Mouse (Mus musculus): Measurements from ENCODE around the gene Aph1a. TPM values are rescaled to one million over a fixed set of nuclear protein-coding genes. Genes with fewer than 3 reads are reported as not detected.
"Not testable (repeated sequence)": the region's sequence is repeated elsewhere in the genome, so short reads cannot be mapped to it uniquely, and the experiment has no call there.

The Aph1a gene
- polyA plus RNA-seq (2015; fragmentation: Nextera tagmentation; extraction: Ambion mirVana) = 37.9 and 47.4 TPM in 2 replicates

DNA sequence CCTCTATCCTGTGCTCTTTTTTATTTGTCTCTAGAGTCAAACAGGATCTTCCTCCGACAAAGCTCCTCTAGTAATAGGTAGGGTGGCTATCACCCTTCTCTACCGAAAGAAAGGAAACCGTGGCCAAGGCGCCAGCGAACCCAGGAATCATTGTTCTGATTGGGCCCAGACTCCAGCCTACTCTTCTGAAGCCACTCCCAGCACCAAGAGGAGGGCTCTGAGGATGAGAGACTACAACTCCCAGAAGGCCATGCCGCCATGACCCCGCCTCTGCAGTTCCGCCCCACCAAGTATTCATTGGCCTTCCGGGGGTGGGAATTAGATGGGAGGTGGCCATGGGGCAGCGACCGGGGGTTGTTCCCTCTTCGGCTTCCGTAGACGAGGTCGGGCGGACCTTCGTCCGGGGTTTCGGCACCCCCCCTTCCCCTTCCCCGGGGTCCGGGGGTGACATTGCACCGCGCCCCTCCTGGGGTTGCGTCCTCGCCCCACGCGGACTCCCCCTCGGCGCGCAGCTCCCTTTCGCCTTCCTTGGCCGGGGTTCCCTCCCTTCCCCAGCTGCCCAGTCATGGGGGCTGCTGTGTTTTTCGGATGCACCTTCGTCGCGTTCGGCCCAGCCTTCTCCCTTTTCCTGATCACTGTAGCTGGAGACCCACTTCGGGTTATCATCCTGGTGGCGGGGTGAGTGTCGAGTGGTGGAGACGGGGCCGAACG lies at the start of gene Aph1a:
Aph1a (plus strand) TSS at position 364 of the 711 bp plus-strand sequence.
- not testable (repeated sequence) for H3K36me3 ChIP-seq, H3K9me3 ChIP-seq, H3K27me3 ChIP-seq
- H3K9ac ChIP-seq = peak within 1 kb of the TSS; percentile 70
- ATAC-seq (ENCODE audit: borderline replicate concordance, extremely low read depth, low FRiP score, low TSS enrichment) = peak; percentile 98
- 1% methylated on average over 26 of the region's 43 CpGs for WGBS
- peak within 1 kb of the TSS; percentile 55 for H3K4me2 ChIP-seq
- peak within 1 kb of the TSS; percentile 93 for H3K27ac ChIP-seq
- H3K4me1 ChIP-seq = peaks cover 28% of the 10 kb centered on the region
- H3K4me3 ChIP-seq = peak within 1 kb of the TSS; percentile 71

DNA sequence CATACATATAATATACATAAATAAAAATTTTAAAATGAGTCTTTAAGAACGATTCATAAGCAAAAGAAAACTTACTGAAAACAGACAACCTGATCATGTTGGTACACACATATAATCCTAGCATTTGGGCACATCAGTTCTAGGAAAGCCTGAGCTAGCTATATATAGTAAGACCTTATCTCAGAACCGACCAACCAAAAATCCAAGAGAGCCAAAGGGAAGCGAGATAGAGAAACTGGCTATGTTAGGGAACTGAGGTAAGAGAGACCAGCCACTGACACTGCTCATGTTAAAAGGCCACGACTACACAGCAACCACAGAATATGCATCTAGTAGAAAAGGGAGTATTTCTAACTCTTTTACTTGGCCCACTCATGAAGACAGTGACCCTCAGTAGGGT lies 43.2 kb upstream of the Aph1a start:
- Histone ChIP-seq H3K4me1 (peaks cover 8% of the 10 kb centered on the region), H3K36me3 (peaks cover 72% of the 10 kb centered on the region), H3K27ac (no peak overlapping the region), H3K27me3 (no peaks in the 10 kb centered on the region), H3K4me3 (no peak overlapping the region), H3K4me2 (no peak overlapping the region), H3K9ac (no peak overlapping the region), H3K9me3 (no peaks in the 10 kb centered on the region)
- no peak for ATAC-seq (ENCODE audit: borderline replicate concordance, extremely low read depth, low FRiP score, low TSS enrichment)
- WGBS = 77% methylated on average over 4 of the region's 4 CpGs

DNA sequence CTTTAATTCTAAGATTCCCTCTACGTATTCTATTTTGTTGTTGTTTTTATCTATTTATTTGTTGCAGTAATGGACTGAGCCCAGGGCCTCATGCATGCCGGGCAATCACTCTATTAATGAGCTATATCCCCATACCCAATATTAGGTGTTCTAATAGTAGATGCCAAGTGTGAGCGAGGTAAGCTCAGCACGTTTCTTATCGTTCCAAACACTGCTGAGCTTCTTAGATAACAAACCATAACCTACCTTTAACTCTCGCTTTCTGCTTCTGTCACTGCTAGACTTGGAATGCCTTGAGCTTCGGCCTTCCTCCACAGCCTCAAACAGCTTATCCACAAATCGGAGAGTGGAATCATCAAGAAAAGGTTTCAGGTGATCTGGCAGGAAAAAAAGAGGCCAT lies 42.5 kb upstream of the Aph1a start:
- H3K9ac ChIP-seq = no peak overlapping the region
- H3K4me2 ChIP-seq = no peak overlapping the region
- H3K27me3 ChIP-seq = no peaks in the 10 kb centered on the region
- peaks cover 67% of the 10 kb centered on the region for H3K36me3 ChIP-seq
- no peak overlapping the region for H3K4me3 ChIP-seq
- WGBS = 93% methylated on average over 8 of the region's 8 CpGs
- no peak overlapping the region for H3K27ac ChIP-seq
- no peak for ATAC-seq (ENCODE audit: borderline replicate concordance, extremely low read depth, low FRiP score, low TSS enrichment)
- H3K9me3 ChIP-seq = no peaks in the 10 kb centered on the region
- H3K4me1 ChIP-seq = peaks cover 8% of the 10 kb centered on the region

DNA sequence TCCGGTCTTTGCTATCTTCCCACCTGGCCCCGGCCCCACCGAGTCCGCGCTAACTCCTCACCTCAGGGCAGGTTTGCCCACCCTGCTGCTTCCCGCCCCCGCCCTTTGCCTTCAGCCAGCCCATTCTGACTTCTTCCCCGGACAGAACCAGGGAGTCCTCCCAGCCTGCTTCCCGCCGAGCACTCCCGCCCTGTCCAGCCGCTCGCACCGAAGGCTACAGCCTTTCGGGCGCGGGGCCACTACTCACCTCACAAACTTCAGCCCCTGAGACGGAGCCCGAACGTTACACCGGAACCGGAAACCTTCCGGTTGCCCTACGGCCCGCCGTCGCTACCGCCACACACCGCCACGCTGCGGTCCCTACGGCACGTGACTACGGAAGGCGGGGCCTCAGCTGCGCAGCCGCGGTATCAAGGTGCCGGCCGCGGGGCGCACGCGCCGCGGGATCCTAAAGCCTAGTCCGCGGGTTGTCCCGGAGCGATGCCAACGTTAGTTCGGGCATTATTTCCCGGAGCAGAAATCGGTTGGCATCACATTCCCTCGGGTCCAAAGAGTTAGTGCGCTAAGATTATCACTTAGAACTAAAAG lies 38.2 kb upstream of the Aph1a start, which contains the start of gene Prpf3:
Prpf3 (minus strand) TSS at position 384 of the 588 bp plus-strand sequence.
- Histone ChIP-seq H3K4me3 (peak within 1 kb of the TSS; percentile 65), H3K36me3 (peaks cover 27% of the 10 kb centered on the region), H3K27me3 (no peaks in the 10 kb centered on the region), H3K27ac (peak within 1 kb of the TSS; percentile 71), H3K9ac (peak within 1 kb of the TSS; percentile 71), H3K9me3 (no peaks in the 10 kb centered on the region), H3K4me2 (peak within 1 kb of the TSS; percentile 62), H3K4me1 (peaks cover 8% of the 10 kb centered on the region)
- under 1% methylated on average over 56 of the region's 56 CpGs for WGBS
- ATAC-seq (ENCODE audit: borderline replicate concordance, extremely low read depth, low FRiP score, low TSS enrichment) = peak; percentile 98

DNA sequence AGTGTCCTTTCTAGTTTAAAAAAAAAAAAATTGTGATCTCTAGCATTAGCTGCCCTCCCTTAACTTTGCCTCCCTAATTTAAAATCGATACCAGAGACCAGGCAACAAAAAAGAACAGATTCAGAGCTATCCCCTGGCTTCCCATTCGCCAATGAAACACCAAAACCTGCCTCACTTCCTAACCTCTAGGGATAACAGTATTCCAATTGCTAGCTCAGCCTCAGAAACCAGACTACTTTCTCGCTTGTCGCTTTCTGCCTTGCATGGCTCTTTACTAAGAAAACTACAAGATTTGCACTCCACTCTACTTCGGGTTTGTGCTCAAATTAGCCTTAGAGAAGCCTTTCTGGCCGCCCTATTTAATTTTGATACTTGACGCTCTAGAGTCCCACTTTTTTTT lies 37.7 kb upstream of the Aph1a start:
- H3K9ac ChIP-seq = peak overlapping the region; percentile 71
- peak overlapping the region; percentile 65 for H3K4me3 ChIP-seq
- peak overlapping the region; percentile 62 for H3K4me2 ChIP-seq
- peak overlapping the region; percentile 71 for H3K27ac ChIP-seq
- peaks cover 22% of the 10 kb centered on the region for H3K36me3 ChIP-seq
- H3K9me3 ChIP-seq = no peaks in the 10 kb centered on the region
- ATAC-seq (ENCODE audit: borderline replicate concordance, extremely low read depth, low FRiP score, low TSS enrichment) = no peak
- H3K27me3 ChIP-seq = no peaks in the 10 kb centered on the region
- WGBS = 18% methylated on average over 7 of the region's 7 CpGs
- peaks cover 8% of the 10 kb centered on the region for H3K4me1 ChIP-seq

DNA sequence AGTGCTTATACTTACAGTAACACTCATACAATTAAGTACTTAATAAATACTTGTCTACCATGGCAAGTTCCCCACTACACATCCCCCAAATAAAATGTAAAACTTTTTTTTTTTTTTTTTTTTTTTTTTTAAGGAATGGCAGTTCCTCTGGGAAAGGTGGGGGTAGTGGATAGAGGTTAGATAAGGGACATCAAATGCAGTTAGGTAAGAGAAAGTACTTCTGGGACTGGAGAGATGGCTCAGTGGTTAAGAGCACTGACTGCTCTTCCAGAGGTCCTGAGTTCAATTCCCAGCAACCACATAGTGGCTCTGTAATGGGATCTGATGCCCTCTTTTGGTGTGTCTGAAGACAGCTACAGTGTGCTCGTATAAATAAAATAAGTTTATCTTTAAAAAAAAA lies 36.7 kb upstream of the Aph1a start:
- not testable (repeated sequence) for H3K27ac ChIP-seq; H3K4me3 ChIP-seq; ATAC-seq (ENCODE audit: borderline replicate concordance, extremely low read depth, low FRiP score, low TSS enrichment); H3K4me2 ChIP-seq; H3K9ac ChIP-seq; H3K4me1 ChIP-seq; H3K9me3 ChIP-seq; H3K27me3 ChIP-seq
- peaks cover 17% of the 10 kb centered on the region for H3K36me3 ChIP-seq
- 68% methylated on average over 1 of the region's 1 CpGs for WGBS

DNA sequence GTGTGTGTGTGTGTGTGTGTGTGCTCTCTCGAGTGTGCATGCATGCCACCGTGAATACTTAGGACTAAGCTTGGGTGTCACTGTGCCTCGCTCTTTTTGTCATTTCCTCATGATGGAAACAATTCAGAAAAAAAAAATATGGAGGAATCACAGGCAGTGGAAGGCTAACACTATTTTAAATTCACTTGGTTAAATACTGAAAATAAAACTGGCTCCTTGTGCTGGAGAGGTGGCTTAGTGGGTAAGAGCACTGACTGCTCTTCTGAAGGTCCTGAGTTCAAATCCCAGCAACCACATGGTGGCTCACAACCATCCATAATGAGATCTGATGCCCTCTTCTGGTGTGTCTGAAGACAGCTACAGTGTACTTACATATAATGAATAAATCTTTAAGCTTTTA lies 35.5 kb upstream of the Aph1a start:
- 82% methylated on average over 3 of the region's 3 CpGs for WGBS
- H3K9me3 ChIP-seq, H3K4me2 ChIP-seq: not testable (repeated sequence)

DNA sequence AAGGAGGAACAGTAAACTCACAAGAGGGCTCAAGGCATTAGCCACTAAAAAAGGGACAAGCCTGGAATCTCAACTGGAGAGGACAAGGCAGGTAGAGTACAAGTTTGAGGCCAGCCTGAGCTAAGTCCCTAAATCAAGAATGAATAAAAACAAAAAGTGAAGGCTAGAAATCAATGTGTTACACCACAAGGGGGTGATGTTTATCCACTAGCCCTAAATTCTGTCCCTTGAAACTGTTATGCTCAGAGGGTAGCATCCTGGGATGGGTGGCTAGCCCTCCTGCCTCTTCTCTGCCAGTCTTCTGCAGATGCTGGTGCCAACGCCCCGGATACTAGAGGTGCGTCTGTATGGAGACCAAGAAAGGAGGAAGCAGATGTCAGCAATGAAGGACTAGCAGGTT lies 33.4 kb upstream of the Aph1a start:
- Histone ChIP-seq H3K9ac (no peak overlapping the region), H3K4me1 (no peaks in the 10 kb centered on the region), H3K4me3 (no peak overlapping the region), H3K4me2 (no peak overlapping the region), H3K36me3 (peaks cover 22% of the 10 kb centered on the region), H3K27ac (no peak overlapping the region), H3K27me3 (no peaks in the 10 kb centered on the region), H3K9me3 (no peaks in the 10 kb centered on the region)
- ATAC-seq (ENCODE audit: borderline replicate concordance, extremely low read depth, low FRiP score, low TSS enrichment) = no peak
- whole genome bisulfite sequencing = 73% methylated on average over 3 of the region's 3 CpGs

More for the DNA sequence above, 35.5 kb upstream of the Aph1a start:
- peaks cover 12% of the 10 kb centered on the region for H3K36me3 ChIP-seq
- H3K27ac ChIP-seq; H3K9ac ChIP-seq; ATAC-seq (ENCODE audit: borderline replicate concordance, extremely low read depth, low FRiP score, low TSS enrichment); H3K4me1 ChIP-seq; H3K4me3 ChIP-seq; H3K27me3 ChIP-seq: not testable (repeated sequence)

DNA sequence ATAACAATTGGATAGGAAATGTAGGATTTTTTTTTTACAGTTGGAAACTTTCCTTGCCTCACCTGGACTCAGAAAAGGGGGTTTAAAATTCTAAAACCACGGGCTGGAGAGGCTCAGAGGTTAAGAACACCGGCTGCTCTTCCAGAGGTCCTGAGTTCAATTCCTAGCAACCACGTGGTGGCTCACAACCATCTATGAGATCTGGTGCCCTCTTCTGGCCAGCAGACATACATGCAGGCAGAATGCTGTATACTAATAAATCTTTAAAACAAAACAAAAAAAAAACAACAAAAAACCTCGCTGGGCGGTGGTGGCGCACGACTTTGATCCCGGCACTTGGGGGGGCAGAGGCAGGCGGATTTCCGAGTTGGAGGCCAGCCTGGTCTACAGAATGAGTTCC lies 32.6 kb upstream of the Aph1a start:
- 77% methylated on average over 10 of the region's 10 CpGs for WGBS
- no peak for ATAC-seq (ENCODE audit: borderline replicate concordance, extremely low read depth, low FRiP score, low TSS enrichment)
- no peaks in the 10 kb centered on the region for H3K27me3 ChIP-seq
- no peak overlapping the region for H3K27ac ChIP-seq
- no peaks in the 10 kb centered on the region for H3K9me3 ChIP-seq
- H3K36me3 ChIP-seq = peaks cover 26% of the 10 kb centered on the region
- H3K4me1 ChIP-seq = no peaks in the 10 kb centered on the region
- no peak overlapping the region for H3K9ac ChIP-seq
- no peak overlapping the region for H3K4me2 ChIP-seq
- H3K4me3 ChIP-seq = no peak overlapping the region

DNA sequence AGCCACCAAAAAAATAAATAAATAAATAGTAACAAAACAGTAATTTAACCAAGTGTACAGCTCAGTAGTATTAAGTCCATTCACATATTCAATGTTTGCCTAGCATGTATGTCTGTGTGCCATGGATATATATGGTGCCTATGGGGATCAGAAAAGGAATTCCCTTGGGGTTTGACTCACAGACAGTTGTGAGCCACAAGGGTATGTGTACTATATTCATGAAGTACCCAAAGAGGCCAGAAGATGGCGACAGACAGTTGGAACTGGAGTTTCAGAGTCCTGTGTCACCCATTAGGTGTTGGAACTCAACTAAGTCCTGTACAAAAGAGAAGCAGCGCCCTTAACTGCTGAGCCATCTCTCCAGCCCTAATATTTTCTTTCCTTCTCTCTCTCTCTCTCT lies 32.0 kb upstream of the Aph1a start:
- peaks cover 26% of the 10 kb centered on the region for H3K36me3 ChIP-seq
- no peak overlapping the region for H3K27ac ChIP-seq
- no peaks in the 10 kb centered on the region for H3K27me3 ChIP-seq
- no peaks in the 10 kb centered on the region for H3K9me3 ChIP-seq
- H3K4me3 ChIP-seq = no peak overlapping the region
- 37% methylated on average over 2 of the region's 2 CpGs for WGBS
- peak; percentile 52; the same call in 1 of the 2 replicates for ATAC-seq (ENCODE audit: borderline replicate concordance, extremely low read depth, low FRiP score, low TSS enrichment)
- no peak overlapping the region for H3K9ac ChIP-seq
- H3K4me2 ChIP-seq = no peak overlapping the region
- H3K4me1 ChIP-seq = no peaks in the 10 kb centered on the region

DNA sequence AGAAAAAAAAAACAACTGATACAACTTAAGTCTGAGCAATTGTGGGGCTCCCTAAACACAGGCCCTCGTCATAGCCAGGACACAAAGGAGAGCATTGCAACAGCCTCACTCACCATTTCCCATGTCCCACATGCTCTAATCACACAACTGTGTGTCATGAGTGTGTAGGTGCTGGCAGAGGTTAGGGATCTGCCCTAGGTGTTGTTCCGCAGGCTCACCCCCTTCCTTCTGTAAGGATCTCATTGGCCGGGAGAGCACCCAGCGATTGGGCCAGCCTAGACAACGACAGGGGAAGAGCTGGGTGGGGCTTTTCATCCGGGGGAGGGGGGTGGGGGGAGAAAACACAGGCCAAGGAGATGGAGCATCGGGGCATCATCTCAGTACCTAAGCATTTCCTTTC lies 30.2 kb upstream of the Aph1a start:
- WGBS = 64% methylated on average over 7 of the region's 7 CpGs
- H3K9me3 ChIP-seq = no peaks in the 10 kb centered on the region

DNA sequence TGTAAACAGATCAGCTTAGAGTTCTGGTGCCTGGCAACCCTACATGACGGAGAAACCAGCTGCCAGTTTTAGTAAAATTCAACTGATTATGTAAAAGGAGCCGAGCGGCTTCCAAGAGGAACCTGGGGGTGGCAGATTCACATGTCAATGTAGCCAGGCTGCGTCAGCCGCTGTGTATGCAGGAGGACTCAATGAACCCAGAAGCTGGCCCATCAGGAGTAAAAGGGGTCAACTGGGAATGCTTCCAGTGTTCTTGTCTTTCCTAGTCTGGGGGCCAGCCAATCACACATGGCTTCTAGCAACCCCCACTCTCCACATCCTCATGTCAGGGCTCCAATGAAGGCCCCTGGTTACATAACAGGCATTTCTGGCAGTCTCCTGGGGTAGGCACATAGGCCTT lies 28.7 kb upstream of the Aph1a start:
- ATAC-seq (ENCODE audit: borderline replicate concordance, extremely low read depth, low FRiP score, low TSS enrichment) = no peak
- Histone ChIP-seq H3K4me1 (no peaks in the 10 kb centered on the region), H3K9me3 (no peaks in the 10 kb centered on the region), H3K27me3 (no peaks in the 10 kb centered on the region), H3K4me2 (no peak overlapping the region), H3K9ac (no peak overlapping the region), H3K27ac (no peak overlapping the region), H3K4me3 (no peak overlapping the region), H3K36me3 (peaks cover 45% of the 10 kb centered on the region)
- 73% methylated on average over 5 of the region's 5 CpGs for WGBS

More for the DNA sequence above, 30.2 kb upstream of the Aph1a start:
- Histone ChIP-seq H3K4me3 (no peak overlapping the region), H3K4me2 (no peak overlapping the region), H3K9ac (no peak overlapping the region), H3K36me3 (peaks cover 36% of the 10 kb centered on the region), H3K27me3 (no peaks in the 10 kb centered on the region), H3K4me1 (no peaks in the 10 kb centered on the region), H3K27ac (no peak overlapping the region)
- no peak for ATAC-seq (ENCODE audit: borderline replicate concordance, extremely low read depth, low FRiP score, low TSS enrichment)

Data from lung, embryonic 15.5 days (tissue).